Mouse (Mus musculus): ENCODE measurements around the gene Abcg4. TPM values are rescaled to one million over a fixed set of nuclear protein-coding genes. Genes with fewer than 3 reads are reported as not detected.
A peak's percentile ranks its signal among the peaks of the same experiment; 100 is the strongest.
"Not testable (repeated sequence)": the region's sequence is repeated elsewhere in the genome, so short reads cannot be mapped to it uniquely, and the experiment has no call there.

Abcg4 gene
- polyA plus RNA-seq, 1 experiment from 2014 or later = 21.8 TPM

DNA sequence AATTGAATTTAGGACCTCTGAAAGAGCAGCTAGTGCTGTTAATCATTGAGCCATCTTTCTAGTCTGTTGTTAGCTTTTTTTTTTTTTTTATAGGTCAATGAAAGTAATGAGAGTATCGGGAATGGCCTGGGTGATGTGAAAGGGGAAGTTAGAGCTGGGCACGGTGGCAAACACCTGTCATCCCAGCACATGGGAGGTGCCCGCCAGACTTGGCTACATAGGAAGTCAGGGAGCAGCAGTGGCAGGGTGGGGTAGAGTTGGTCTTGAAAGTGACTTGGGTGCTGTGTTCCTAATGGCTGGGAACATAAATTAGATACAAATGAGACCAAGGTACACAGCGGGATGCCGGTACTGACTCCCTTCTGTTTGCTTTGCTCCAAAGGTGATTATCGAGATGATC, 42.3 kb upstream of the Abcg4 start:
- H3K27ac ChIP-seq (ENCODE audit: low read length) = no peak overlapping the region
- no peak for ATAC-seq
- H3K4me2 ChIP-seq (ENCODE audit: low read length) = no peak overlapping the region
- peaks cover 16% of the 10 kb centered on the region for H3K4me1 ChIP-seq (replicated peaks; ENCODE audit: control insufficient read depth, insufficient read depth, low read length)
- H3K4me3 ChIP-seq (replicated peaks; ENCODE audit: low read length) = no peak overlapping the region
- no peak overlapping the region for H3K9ac ChIP-seq (replicated peaks; ENCODE audit: low read depth, low read length)
- H3K27me3 ChIP-seq (replicated peaks; ENCODE audit: control insufficient read depth, insufficient read depth, low read length) = no peaks in the 10 kb centered on the region
- 93% methylated on average over 6 of the region's 6 CpGs for WGBS
- peaks cover 25% of the 10 kb centered on the region for H3K36me3 ChIP-seq (ENCODE audit: control insufficient read depth, insufficient read depth)
- no peaks in the 10 kb centered on the region for H3K9me3 ChIP-seq (ENCODE audit: control insufficient read depth, low read length)

DNA sequence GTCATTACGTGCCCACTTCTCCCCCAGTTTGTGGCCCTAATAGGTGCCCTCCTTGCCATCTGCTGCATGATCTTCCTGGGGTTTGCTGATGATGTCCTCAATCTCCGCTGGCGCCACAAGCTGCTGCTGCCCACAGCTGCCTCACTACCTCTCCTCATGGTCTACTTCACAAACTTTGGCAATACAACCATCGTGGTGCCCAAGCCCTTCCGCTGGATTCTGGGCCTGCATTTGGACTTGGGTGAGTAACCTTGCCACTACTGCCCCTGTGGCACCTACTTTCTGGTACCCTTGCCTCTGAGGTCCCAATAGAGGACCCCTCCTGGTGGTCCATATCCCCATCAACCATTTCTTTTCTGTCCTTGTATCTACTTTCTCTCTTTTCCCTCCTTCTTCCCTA, 39.5 kb upstream of the Abcg4 start:
- Histone ChIP-seq H3K9ac (replicated peaks; ENCODE audit: low read depth, low read length) (peak overlapping the region; percentile 92; the same call in 1 of the 2 replicates), H3K27ac (ENCODE audit: low read length) (no peak overlapping the region), H3K36me3 (ENCODE audit: control insufficient read depth, insufficient read depth) (peaks cover 15% of the 10 kb centered on the region), H3K4me1 (replicated peaks; ENCODE audit: control insufficient read depth, insufficient read depth, low read length) (peaks cover 16% of the 10 kb centered on the region), H3K4me3 (replicated peaks; ENCODE audit: low read length) (peak overlapping the region; percentile 93), H3K27me3 (replicated peaks; ENCODE audit: control insufficient read depth, insufficient read depth, low read length) (no peaks in the 10 kb centered on the region), H3K9me3 (ENCODE audit: control insufficient read depth, low read length) (no peaks in the 10 kb centered on the region), H3K4me2 (ENCODE audit: low read length) (peak overlapping the region; percentile 70)
- no peak for ATAC-seq
- 93% methylated on average over 5 of the region's 5 CpGs for WGBS

DNA sequence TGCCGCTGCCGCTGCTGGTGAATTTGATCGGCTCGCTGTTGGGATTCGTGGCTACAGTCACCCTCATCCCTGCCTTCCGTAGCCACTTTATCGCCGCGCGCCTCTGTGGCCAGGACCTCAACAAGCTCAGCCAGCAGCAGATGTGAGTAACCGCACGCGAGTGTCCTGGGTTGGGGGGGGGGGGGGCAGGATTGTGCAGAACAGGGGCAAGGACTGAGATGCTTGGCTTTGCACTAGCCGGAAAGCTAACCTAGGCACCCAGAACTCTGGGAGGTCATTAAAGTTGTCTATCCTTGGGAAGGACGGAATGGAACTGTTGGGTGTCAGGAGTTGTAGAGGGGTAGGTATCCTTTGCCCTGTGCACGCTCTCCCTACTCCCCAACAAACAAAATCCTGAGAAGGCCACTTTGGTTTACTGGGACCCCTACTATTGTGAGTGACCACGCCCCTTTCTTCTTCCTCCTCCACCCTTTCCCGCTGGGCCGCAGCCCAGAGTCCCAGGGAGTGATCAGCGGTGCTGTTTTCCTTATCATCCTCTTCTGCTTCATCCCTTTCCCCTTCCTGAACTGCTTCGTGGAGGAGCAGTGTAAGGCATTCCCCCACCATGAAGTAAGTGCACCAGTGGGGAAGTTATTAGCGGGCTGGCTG, 38.8 kb upstream of the Abcg4 start:
- peak overlapping the region; percentile 92 for H3K27ac ChIP-seq (ENCODE audit: low read length)
- peaks cover 9% of the 10 kb centered on the region for H3K36me3 ChIP-seq (ENCODE audit: control insufficient read depth, insufficient read depth)
- H3K4me1 ChIP-seq (replicated peaks; ENCODE audit: control insufficient read depth, insufficient read depth, low read length) = peaks cover 16% of the 10 kb centered on the region
- 0% methylated on average over 21 of the region's 22 CpGs for WGBS
- H3K27me3 ChIP-seq (replicated peaks; ENCODE audit: control insufficient read depth, insufficient read depth, low read length) = no peaks in the 10 kb centered on the region
- H3K9me3 ChIP-seq (ENCODE audit: control insufficient read depth, low read length) = no peaks in the 10 kb centered on the region
- peak overlapping the region; percentile 92 for H3K9ac ChIP-seq (replicated peaks; ENCODE audit: low read depth, low read length)
- peak overlapping the region; percentile 70 for H3K4me2 ChIP-seq (ENCODE audit: low read length)
- peak overlapping the region; percentile 93 for H3K4me3 ChIP-seq (replicated peaks; ENCODE audit: low read length)
- ATAC-seq = peak; percentile 13; the same call in 1 of the 2 replicates

- peak; percentile 94 for ATAC-seq
- Histone ChIP-seq H3K27ac (ENCODE audit: low read length) (peak overlapping the region; percentile 92), H3K4me1 (replicated peaks; ENCODE audit: control insufficient read depth, insufficient read depth, low read length) (peaks cover 16% of the 10 kb centered on the region), H3K36me3 (ENCODE audit: control insufficient read depth, insufficient read depth) (peaks cover 3% of the 10 kb centered on the region), H3K4me2 (ENCODE audit: low read length) (peak overlapping the region; percentile 70), H3K9ac (replicated peaks; ENCODE audit: low read depth, low read length) (peak overlapping the region; percentile 92), H3K27me3 (replicated peaks; ENCODE audit: control insufficient read depth, insufficient read depth, low read length) (no peaks in the 10 kb centered on the region), H3K9me3 (ENCODE audit: control insufficient read depth, low read length) (no peaks in the 10 kb centered on the region), H3K4me3 (replicated peaks; ENCODE audit: low read length) (peak overlapping the region; percentile 93)
- under 1% methylated on average over 38 of the region's 38 CpGs for WGBS
Measured at GRCm38 (mm10) chr9:44326371-44327063, 38.1 kb upstream of the Abcg4 start.

DNA sequence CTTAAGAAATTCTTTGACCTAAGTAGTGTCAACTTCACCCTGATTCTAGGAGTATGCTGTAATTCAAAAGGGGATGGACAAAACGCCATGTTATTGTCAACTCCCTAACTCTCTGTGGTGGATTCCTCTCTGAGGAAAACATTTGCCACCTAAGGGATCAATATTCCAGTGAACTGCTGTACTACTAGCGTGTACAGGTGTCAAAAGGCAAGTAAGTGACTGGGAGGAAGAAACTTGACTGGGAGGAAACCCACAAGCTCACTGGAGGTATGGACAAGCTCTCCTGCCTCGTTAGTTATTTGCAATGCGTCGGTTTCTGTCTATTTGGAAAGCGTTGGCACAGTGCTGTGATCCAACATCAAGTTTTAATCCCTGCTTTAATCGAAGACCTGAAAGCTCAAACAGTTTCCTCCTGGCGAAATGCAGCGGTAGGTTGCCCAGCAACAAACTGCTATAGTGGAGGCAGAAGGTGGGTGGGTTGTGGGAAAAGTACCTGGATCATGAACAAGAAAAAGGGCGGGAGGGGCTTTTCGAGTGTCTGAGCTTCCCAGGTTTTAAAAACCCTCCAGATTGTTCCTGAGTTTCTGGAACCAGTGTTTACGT, 37.5 kb upstream of the Abcg4 start, which contains the start of gene Dpagt1:
TSS of gene Dpagt1 (plus strand) at position 252 of the 603 bp plus-strand sequence.
- 2% methylated on average over 12 of the region's 12 CpGs for WGBS
- H3K27ac ChIP-seq (ENCODE audit: low read length) = peak within 1 kb of the TSS; percentile 92
- no peaks in the 10 kb centered on the region for H3K9me3 ChIP-seq (ENCODE audit: control insufficient read depth, low read length)
- ATAC-seq = peak; percentile 53
- H3K9ac ChIP-seq (replicated peaks; ENCODE audit: low read depth, low read length) = peak within 1 kb of the TSS; percentile 92
- peaks cover 18% of the 10 kb centered on the region for H3K4me1 ChIP-seq (replicated peaks; ENCODE audit: control insufficient read depth, insufficient read depth, low read length)
- H3K4me3 ChIP-seq (replicated peaks; ENCODE audit: low read length) = peak within 1 kb of the TSS; percentile 93
- H3K36me3 ChIP-seq (ENCODE audit: control insufficient read depth, insufficient read depth) = peaks cover 2% of the 10 kb centered on the region
- peak within 1 kb of the TSS; percentile 70 for H3K4me2 ChIP-seq (ENCODE audit: low read length)
- H3K27me3 ChIP-seq (replicated peaks; ENCODE audit: control insufficient read depth, insufficient read depth, low read length) = no peaks in the 10 kb centered on the region

GRCm38 (mm10) chr9:44325032-44325767, 36.8 kb upstream of the Abcg4 start:
- H3K9ac ChIP-seq (replicated peaks; ENCODE audit: low read depth, low read length); ATAC-seq; H3K4me3 ChIP-seq (replicated peaks; ENCODE audit: low read length); H3K36me3 ChIP-seq (ENCODE audit: control insufficient read depth, insufficient read depth); H3K27me3 ChIP-seq (replicated peaks; ENCODE audit: control insufficient read depth, insufficient read depth, low read length); H3K9me3 ChIP-seq (ENCODE audit: control insufficient read depth, low read length); H3K27ac ChIP-seq (ENCODE audit: low read length): not testable (repeated sequence)
- WGBS = 60% methylated on average over 6 of the region's 8 CpGs
- H3K4me2 ChIP-seq (ENCODE audit: low read length) = peak overlapping the region; percentile 70
- H3K4me1 ChIP-seq (replicated peaks; ENCODE audit: control insufficient read depth, insufficient read depth, low read length) = peaks cover 23% of the 10 kb centered on the region

DNA sequence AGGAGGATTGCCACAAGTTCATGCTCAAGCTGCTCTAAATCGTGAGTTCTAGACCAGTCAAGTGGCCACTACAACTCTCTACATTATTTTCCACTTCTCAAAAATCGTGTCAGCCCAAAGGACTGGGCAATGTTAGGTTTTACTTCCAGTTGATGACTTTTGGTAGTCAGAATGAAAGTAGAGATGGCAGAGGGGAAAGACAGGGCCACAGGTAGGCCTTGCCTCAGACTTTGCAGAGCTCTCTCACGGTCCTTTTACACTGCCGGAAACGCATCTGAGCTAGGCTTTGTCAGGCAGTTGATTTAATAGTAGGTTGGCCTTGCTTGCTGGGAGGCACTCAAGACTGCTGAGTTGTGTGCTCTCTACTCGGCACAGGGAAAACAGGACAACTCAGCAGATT, 35.7 kb upstream of the Abcg4 start:
- 91% methylated on average over 6 of the region's 6 CpGs for WGBS
- Histone ChIP-seq H3K4me2 (ENCODE audit: low read length) (no peak overlapping the region), H3K36me3 (ENCODE audit: control insufficient read depth, insufficient read depth) (no peaks in the 10 kb centered on the region), H3K4me3 (replicated peaks; ENCODE audit: low read length) (no peak overlapping the region), H3K9me3 (ENCODE audit: control insufficient read depth, low read length) (no peaks in the 10 kb centered on the region), H3K4me1 (replicated peaks; ENCODE audit: control insufficient read depth, insufficient read depth, low read length) (peaks cover 26% of the 10 kb centered on the region), H3K27me3 (replicated peaks; ENCODE audit: control insufficient read depth, insufficient read depth, low read length) (no peaks in the 10 kb centered on the region), H3K9ac (replicated peaks; ENCODE audit: low read depth, low read length) (no peak overlapping the region), H3K27ac (ENCODE audit: low read length) (no peak overlapping the region)
- ATAC-seq = no peak

- not testable (repeated sequence) for H3K36me3 ChIP-seq (ENCODE audit: control insufficient read depth, insufficient read depth); ATAC-seq; H3K4me3 ChIP-seq (replicated peaks; ENCODE audit: low read length); H3K9me3 ChIP-seq (ENCODE audit: control insufficient read depth, low read length); H3K27me3 ChIP-seq (replicated peaks; ENCODE audit: control insufficient read depth, insufficient read depth, low read length); H3K9ac ChIP-seq (replicated peaks; ENCODE audit: low read depth, low read length); H3K27ac ChIP-seq (ENCODE audit: low read length); H3K4me2 ChIP-seq (ENCODE audit: low read length)
- peaks cover 31% of the 10 kb centered on the region for H3K4me1 ChIP-seq (replicated peaks; ENCODE audit: control insufficient read depth, insufficient read depth, low read length)
- WGBS = 76% methylated on average over 4 of the region's 4 CpGs
Measured at GRCm38 (mm10) chr9:44323656-44324055, 35.2 kb upstream of the Abcg4 start.

- H3K4me2 ChIP-seq (ENCODE audit: low read length) = peak overlapping the region; percentile 89
- peak; percentile 22; the same call in 1 of the 2 replicates for ATAC-seq
- H3K27ac ChIP-seq (ENCODE audit: low read length) = peak overlapping the region; percentile 80
- peaks cover 31% of the 10 kb centered on the region for H3K4me1 ChIP-seq (replicated peaks; ENCODE audit: control insufficient read depth, insufficient read depth, low read length)
- WGBS = 20% methylated on average over 6 of the region's 6 CpGs
- H3K4me3 ChIP-seq (replicated peaks; ENCODE audit: low read length) = peak overlapping the region; percentile 97
- no peaks in the 10 kb centered on the region for H3K27me3 ChIP-seq (replicated peaks; ENCODE audit: control insufficient read depth, insufficient read depth, low read length)
- H3K9ac ChIP-seq (replicated peaks; ENCODE audit: low read depth, low read length) = peak overlapping the region; percentile 27
- H3K9me3 ChIP-seq (ENCODE audit: control insufficient read depth, low read length) = no peaks in the 10 kb centered on the region
- H3K36me3 ChIP-seq (ENCODE audit: control insufficient read depth, insufficient read depth) = no peaks in the 10 kb centered on the region
Measured at GRCm38 (mm10) chr9:44320799-44321133, 32.4 kb upstream of the Abcg4 start.
